Mouse (Mus musculus): ENCODE results near the gene Pdzd8.

Pdzd8 gene

GRCm38 (mm10) chr19:59345658-59346283, at the start of gene Pdzd8:
Gene Pdzd8, minus strand, starts transcription at chr19:59345780.
- peak; percentile 91 for DNase-seq (ENCODE audit: low spot score)

- DNase-seq (ENCODE audit: low spot score) = no peak
Measured at GRCm38 (mm10) chr19:59393777-59394441, 48.3 kb upstream of the Pdzd8 start.

DNA sequence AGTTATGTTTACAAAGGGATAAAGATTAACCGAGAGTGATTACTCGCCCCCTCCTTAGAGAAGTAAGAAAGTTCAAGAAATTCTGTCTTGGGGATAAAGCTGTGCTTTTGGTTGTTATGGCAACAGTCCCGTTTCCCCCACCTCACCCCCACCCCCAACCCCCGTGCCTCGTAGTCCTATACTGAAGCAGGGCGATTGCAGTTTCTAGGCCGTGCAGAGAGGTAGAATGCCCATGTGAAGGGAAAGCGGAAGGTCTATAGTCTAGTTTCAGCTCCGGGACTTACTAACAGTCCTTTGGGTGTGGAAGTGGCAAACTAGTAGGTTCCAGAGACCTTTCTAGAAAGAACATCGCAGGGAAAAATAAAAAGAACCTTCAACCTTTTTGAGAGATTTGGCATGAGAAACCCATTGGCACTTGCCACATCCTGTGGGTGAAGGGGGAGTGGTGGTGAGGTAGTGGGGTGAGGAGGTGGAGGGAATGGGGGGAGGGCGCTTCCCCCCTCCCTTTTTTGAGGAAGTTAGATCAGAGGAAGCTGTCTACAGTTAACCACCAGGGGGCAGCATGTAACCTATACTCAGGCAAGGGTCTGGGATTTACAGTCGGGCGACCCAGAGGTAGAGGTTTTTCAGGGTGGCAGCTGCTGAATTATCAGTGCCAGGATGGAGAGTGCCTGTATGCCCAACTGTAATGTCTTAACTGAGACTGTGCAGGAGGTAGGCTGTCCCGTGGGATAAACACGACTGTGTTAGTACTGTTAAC, 43.4 kb upstream of the Pdzd8 start:
- peak; percentile 59 for DNase-seq (ENCODE audit: low spot score)

GRCm38 (mm10) chr19:59388399-59388798, 42.8 kb upstream of the Pdzd8 start:
- no peak for DNase-seq (ENCODE audit: low spot score)

DNA sequence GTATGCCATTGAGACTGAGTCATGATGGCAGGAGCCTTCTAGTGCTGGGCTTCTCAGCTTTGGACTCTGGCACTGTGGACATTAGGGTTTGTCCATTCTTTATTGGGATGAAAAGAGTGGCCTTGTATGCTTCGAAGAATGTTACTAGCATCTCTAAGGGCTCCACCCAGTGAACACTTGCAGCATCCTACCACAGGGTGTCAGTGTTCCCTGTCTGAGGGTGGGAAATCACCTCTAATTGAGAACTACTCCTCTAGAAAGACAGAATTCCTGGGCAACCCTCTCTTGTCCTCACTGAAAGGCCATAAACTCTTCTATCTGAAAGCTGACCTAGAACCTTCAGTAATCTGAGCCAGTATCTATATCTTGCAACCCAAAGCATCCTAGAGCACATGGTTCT, 41.6 kb upstream of the Pdzd8 start:
- DNase-seq (ENCODE audit: low spot score) = peak; percentile 34

DNA sequence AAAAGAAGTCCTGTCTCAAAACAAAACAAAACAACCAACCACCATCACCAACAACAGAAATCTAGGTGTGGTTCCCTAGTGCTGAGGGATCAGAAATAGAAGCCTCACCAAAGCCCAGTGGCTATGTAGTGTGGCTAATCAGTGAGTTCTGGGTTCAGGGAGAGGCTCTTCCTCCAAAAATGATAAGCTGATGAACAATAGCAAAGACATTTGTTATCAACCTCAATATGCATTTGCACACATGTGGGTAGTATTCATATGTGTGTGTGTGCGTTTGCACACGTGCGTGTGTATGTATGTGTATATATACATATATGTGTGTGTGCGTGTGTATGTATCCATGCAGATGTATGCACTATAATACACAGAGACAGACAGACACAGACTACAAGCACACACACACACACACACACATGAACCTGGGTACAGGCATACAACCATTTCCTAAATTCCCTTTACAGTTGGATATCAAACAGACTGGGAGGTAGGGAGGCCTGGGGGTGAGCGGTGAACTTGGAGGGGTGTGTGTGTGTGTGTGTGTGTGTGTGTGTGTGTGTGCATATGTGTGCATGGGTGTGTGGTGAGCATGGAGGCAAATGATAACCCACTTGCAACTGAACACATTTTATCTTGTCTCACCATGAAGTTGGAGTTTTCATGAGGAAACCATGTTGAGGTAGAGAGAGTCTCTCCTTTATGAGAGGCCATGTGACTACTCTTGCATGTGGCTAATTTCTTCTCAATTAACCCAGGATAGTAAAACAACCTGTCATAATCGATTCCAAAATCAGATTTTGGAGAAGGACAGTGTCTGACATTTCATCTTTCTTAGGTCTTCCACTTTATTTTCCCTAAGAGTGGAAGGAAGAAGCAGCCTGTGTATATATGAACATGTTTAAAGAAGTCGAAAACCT, 39.3 kb upstream of the Pdzd8 start:
- DNase-seq (ENCODE audit: low spot score) = no peak

DNA sequence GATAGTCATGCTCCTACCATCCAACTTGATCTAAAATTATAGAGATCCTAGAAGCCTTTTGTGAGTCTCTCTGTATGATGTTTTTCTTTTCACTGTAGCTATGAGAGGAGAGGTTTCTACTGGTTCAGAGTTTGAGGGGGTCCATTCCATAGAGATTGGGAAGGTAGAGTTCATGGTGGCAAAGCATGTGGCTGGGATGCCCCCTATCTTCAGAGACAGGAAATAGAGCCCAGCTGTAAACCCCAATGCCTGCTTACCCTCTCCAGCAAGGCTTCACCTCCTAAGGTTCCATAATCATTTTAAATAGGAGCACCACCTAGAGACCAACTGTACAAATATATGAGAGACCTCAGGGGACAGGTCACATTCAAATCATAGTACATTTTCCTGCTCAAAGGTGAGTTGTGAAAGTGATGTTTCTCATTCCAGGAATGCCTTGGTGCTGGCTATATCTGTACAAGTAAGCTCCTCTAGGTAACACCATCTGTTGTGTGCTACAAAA, 36.9 kb upstream of the Pdzd8 start:
- no peak for DNase-seq (ENCODE audit: low spot score)

GRCm38 (mm10) chr19:59379995-59380394, 34.4 kb upstream of the Pdzd8 start:
- DNase-seq (ENCODE audit: low spot score) = peak; percentile 15

- no peak for DNase-seq (ENCODE audit: low spot score)
Measured at GRCm38 (mm10) chr19:59376481-59376880, 30.9 kb upstream of the Pdzd8 start.

- no peak for DNase-seq (ENCODE audit: low spot score)
Measured at GRCm38 (mm10) chr19:59374940-59375339, 29.4 kb upstream of the Pdzd8 start.

DNA sequence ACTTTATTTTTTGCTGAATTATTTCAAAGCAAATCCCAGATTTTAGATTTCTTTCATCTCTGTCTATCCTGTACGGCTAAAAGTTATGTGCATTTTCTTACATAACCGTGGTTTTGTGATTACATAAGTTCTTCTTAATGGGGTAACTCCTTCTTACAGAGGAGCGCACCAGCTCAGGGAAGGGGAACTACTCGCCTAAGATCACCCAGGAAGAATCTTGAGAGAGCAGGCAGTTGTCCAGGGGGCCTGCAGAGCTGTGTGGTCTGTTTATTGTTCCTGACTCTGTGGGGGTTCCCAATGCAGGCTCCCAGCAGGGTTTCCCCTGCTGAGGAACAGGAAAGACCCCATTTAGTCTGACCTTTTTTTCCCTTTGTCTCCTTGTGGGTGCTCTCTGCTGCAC, 27.3 kb upstream of the Pdzd8 start:
- DNase-seq (ENCODE audit: low spot score) = no peak

- DNase-seq (ENCODE audit: low spot score) = no peak
Measured at GRCm38 (mm10) chr19:59371016-59371415, 25.4 kb upstream of the Pdzd8 start.

- DNase-seq (ENCODE audit: low spot score) = no peak
Measured at GRCm38 (mm10) chr19:59367892-59368291, 22.3 kb upstream of the Pdzd8 start.

DNA sequence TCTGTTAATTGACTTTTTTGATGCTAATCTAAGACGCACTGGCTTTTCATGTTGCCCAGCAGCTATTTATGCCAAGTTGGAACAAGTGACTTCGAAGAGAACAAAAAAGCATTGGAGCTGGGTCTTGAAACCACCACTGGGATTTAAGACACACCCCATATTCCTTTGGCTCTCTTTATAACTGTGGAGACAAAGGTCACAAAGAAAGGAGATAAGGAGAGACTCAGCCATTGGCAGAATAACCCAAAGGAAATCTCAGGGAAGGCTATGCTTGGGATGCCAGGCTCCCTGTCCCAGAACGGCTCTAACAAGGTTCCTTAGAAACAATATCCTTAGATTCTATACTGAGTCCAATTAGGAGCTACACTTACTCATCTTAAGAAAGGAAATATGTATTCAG, 21.1 kb upstream of the Pdzd8 start:
- DNase-seq (ENCODE audit: low spot score) = no peak

GRCm38 (mm10) chr19:59363666-59364065, 18.1 kb upstream of the Pdzd8 start:
- DNase-seq (ENCODE audit: low spot score) = no peak

GRCm38 (mm10) chr19:59362646-59363045, 17.1 kb upstream of the Pdzd8 start:
- DNase-seq (ENCODE audit: low spot score) = no peak

DNA sequence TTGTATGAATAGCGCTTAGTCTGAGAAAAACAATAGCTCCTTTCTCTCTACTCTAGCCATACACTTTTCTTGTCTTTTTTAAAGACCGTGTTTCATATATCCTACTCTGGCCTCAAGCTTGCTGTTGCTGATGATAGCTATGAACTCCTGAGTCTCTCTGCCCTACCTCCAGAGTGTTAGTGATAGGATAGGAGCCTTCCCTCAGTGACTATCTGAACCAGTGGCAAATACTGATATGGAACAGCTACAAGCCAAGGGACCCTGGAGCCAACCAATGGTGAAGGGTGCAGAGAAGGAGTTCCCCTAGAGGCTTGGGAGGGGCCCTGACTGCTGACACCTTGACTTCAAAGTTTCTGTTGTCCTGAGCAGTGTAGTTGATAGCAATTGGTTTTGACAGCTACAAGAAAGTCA, 14.9 kb upstream of the Pdzd8 start:
- DNase-seq (ENCODE audit: low spot score) = no peak

GRCm38 (mm10) chr19:59359202-59359601, 13.6 kb upstream of the Pdzd8 start:
- DNase-seq (ENCODE audit: low spot score) = no peak

GRCm38 (mm10) chr19:59357878-59358277, 12.3 kb upstream of the Pdzd8 start:
- DNase-seq (ENCODE audit: low spot score) = no peak

GRCm38 (mm10) chr19:59356843-59357595, 11.4 kb upstream of the Pdzd8 start:
- no peak for DNase-seq (ENCODE audit: low spot score)

DNA sequence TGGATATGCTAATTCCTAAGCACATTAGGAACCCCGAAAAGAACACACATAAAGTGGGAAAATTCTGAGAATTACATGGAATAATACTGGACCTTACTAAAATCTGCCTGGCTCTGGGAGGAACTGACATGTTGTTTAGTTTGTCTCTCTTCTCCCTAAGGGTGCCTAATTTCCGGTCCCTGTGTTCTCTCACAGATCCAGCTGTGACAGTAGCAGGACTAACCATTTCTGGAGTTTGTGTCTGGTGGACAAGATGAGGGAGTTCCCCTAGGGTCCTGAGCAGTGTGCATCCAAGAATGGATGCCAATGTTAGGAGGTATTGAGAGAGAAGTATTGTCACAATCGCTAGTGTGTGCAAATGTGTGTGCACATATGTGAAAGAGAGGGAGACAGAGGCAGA, 10.8 kb upstream of the Pdzd8 start:
- DNase-seq (ENCODE audit: low spot score) = no peak

Data from MN1 (cell line).